Mouse (Mus musculus) layer of hippocampus, adult 9-11 months (tissue): Measurements from ENCODE around the gene Acvr1b.

Experiments used
- DNase-seq: peaks from one replicate; pipeline ENCODE4 v3.0.0; 2022

Gene Acvr1b

DNA sequence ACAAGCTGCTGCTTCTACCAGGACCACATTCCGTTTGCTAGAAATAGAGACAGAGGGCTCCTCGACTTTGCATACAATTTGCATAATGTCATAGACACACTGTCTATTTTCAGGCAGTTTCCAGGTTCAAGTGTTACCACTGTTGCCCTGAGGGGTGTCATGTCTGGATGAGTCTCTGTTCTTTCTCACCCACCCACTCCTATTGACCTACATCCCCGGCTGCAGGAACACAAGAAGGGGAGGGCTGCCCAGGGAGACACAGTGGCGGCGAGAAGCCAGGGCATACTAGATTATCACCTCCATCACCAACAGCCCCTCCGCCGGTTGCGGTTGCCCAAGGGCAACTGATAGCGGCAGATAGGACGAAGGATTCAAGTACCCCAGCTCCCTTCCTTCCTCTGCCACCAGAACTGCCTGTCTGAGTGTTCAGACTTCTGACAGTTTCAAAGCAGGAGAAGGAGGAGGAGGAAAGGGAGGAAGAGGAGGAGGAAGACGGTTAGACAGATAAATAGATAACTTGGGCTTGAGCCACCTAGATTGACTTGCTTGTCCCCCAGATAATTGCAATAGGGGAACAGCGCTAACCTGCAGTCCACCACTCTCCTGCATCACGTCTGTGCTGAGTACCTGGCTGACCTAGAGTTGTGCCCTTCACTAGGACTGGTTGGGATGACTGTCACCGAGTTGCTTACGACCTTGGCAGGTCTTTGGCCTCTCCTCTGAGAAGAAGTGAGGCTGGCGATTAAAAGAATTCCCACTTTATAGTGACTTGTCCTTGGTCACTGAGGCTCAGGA, 26.6 kb upstream of the Acvr1b start:
- DNase-seq = no peak

DNA sequence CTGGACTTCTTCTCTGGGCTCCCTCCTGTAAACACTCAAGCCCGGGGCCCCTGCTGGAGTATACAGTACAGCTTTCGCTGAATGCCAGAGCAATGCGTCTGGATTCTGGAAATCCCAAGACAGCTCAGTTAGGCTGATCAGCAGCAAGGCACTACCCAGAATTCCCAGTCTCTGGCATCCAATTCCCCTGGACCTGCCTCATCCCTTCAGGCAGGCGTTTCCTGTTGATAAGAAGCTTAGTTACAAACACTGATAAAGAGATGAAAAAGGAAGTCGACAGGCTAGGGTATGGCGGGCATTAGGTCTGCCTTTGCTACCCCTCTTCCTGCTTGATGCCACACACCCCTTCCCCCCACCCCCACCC, 26.0 kb upstream of the Acvr1b start:
- no peak for DNase-seq

DNA sequence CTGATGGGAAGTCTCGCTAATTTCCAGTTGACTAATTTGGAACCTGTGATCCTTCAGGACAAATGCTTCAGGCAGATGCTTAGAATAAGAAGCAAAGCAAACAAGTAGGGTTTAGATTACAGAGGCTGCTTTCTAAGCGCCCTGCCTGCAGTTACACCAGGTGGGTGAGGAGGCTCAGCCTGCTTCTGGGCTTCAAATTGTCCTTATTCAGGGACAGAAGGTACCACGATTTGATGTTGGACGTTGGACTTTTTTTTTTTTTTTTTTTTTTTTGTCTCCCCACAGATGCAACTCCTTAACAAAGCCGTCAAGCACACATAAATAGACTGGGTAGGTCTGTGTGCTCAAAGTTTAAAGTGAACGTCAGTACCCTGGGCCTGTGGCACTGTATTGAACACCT, 25.3 kb upstream of the Acvr1b start:
- DNase-seq = no peak

DNA sequence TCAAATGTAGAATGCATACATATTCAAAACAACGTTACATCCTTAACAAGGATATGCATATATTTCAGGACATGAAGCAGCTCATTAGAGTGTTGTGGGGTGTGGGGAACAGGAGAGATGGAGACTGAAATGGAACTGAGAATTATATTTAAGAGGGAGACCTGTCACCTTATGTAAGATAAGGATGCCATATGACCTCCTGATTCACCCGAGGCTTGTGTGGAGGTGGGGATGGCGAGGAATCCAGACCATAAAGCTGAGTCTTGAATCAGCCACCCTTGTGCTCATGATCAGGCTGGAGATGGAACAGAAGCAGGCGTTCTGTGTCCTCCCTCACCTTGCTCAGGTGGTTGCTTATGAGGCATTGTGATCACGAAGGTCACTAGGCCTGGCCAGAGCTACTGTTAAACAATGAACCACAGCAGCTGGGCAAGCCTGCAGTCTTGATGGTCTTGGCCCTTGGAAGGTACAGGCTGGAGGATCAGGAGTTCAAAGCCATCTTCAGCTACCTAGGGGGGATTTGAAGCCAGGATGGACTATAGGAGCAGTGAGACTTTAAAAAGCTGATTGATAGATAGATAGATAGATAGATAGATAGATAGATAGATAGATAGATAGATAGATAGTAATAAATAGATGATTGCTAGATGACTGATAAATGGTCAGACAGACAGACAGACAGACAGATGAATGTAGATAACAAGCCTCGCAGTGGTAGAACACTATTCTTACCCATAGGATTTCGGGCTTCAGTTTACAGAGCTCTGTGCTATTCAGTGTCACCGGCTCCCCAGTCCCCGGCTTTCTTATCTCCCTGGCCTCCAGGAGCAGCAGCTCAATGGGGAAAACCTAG, 22.2 kb upstream of the Acvr1b start:
- no peak for DNase-seq

DNA sequence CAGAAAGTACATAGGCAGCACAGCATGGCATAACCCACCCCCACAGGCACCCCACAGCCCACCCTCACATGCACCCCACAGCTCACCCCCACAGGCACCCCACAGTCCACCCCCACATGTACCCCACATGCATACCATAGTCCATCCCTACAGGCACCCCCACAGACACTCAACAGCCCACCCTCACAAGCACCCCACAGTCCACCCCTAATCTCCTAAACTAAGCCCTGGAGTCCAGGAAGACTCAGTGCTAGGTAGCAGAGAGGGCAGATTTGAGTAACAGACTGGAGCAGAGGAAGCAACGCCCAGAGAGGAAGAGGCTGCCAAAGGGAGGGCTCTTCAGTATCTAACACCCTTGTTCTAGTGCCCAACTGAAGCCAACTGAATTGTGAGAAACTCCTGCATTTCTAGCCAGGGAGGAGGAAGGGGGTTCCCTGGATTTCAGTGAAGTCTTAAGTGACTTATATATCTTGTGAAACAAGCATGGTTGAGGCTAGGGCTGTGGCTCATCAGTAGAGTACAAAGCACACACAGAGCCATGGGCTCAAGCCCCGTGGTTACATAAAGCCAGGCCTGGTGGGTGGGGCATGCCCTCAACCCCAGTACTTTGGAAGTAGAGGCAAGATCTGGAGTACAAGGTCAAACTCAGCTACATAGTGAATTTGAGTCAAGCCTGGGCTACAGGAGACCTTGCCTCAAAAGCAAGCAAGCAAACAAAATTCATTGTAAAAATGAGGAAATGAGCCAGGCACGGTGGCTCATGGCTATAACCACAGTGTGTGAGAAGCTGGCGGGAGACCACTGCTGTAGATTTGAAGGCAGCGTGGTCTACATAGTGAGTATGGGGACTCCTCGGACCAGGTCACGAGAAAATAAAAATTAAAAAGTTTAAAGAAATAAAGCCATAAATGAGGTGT, 18.9 kb upstream of the Acvr1b start:
- no peak for DNase-seq

DNA sequence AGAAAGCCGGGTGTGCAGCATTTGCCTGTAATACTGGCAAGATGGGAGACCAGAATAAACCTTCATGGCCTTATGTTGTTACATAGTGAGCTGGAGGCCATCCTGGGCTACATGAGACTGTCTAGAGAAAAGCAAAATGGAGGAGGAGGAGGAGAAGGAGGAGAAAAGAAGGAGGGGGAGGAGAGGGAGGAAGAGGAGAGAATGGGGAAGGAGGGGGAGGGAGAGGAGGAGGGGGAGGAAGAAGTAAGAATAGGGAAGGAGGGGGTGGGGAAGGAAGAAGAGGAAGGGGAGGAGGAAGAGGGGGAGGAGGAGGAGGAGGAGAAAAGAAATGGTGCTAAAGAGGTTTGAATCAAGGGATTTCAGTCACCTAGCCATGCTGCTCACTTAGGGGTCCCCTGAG, 13.7 kb upstream of the Acvr1b start:
- DNase-seq = no peak

DNA sequence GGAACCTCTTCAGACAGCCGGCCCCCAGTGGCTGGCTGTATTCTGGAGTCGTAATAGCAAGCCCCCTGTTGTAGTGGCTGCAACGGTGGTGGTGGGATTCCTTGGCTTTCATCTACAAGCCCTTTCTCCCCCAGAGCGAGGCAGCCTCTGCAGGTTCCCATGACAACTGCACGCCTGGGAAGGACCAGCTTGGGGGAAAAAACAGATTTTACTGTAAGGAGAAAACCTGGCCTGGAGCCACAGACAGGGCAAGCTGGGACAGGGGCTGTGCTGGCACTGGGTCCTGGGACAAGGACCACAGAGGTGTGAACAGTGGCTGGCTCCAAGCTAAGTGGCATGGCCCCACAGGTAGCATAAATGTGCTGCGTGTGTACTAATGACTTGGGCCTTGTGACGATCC, 13.3 kb upstream of the Acvr1b start:
- DNase-seq = peak; percentile 57

DNA sequence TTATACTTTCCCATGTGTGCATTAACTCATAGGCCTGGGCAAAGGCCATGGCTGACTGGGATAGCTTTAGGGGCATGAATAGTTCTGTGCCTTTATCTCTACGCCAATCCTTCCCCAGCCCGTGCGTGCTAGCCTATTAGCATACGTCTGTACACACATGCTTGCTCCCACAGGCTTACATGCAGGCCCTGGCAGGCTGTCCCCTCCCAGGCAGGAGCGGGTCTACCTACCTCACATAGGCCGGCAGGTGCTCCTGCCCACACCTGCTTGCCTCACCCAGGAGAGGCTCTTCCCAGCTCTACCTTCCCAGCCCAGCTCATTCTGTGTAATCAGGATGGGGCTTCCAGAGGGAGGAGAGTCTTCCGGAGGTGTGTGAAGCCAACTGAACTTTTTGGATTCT, 12.3 kb upstream of the Acvr1b start:
- DNase-seq = no peak

DNA sequence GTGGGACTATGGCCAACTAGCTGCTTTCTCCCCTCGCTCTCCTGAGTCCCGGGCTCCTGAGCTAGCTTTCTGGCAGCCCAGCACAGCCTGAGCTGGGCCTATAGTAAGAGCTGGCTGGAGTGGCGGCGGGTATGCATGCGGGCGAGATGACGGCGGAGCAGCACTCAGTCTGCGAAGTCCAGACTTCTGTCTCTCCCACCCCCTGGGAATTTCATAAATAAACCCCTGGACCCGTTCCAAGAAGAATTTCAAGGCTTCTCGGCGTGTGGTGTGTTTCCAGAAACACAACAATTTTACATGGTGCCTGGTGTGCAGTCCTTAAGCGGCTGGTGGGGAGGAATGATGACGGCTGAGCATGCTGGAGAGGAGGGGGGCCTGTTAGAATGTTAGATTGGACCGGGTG, 10.8 kb upstream of the Acvr1b start:
- DNase-seq = no peak

DNA sequence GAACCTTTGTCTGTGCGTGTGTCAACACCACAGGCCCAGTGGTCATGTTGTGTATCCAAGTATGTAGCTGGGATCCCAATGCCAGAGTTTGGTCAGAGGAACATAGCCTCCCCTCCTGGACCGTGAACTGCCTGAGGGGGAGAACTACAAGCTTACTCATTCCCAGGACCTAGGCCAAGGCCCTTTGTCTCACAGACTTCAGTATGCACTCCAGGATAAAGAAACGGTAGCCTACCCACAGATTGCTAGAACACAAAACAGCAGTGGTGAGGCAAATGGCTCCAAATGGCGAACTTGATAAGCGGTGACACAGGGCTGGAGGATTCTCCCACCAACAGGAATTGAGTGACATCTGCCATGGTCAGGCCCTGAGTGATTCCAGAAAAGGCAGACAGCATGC, 10.0 kb upstream of the Acvr1b start:
- no peak for DNase-seq

DNA sequence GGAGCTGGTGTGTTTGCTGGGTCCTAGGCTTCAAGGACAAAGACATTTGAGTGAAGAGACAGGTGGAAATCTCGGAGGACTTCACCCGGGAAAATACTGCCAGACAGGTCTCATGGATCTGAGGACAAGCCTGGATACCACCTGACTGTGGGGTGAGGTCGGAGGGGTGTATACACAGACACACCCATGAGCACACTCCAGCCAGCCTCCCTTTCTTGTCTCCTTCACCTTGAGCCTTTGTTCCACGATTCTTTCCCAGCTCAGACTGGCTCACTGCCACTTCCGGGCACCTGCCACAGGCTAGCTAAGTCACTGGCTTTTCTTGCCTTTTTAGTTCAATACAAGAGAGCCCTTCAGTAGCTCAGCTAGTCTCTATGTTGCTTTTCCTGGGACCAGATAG, 9.6 kb upstream of the Acvr1b start:
- DNase-seq = no peak

DNA sequence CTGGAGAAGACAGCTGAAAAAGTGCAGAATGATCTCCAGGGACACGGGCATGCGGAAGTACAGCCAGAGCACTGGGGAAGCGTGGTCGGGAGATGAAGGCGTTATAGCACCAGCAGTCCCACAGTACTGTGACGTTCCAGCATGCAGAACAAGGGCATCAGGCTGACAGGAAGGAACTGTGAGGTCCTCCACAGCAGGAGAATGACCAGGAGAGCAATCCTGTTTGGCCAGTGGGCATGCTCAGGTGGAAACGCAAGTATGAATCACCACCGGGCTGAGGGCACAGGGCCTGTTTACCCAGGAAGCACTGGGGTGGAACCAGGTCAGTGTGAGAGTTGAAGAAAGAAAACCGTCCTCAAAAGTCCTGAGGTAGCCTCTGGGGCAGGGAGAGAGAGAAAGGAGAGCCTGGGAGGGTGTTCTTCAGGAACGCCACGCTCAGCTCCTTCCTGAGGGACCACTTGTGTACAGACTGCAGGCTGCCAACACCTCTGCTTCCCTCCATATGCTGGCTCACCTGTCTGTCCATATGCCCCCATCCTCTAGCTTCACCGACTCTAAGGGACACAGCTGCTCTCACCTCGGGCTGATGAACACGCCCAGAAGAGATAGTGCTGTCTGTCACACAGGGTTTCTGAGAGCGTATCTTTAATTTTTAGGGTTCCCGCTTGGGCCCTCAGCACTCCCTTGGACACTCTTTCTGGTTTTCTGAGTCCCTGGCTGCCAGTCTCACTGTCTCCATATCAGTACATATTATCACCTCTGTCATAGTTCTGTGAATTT, 8.0 kb upstream of the Acvr1b start:
- DNase-seq = no peak

DNA sequence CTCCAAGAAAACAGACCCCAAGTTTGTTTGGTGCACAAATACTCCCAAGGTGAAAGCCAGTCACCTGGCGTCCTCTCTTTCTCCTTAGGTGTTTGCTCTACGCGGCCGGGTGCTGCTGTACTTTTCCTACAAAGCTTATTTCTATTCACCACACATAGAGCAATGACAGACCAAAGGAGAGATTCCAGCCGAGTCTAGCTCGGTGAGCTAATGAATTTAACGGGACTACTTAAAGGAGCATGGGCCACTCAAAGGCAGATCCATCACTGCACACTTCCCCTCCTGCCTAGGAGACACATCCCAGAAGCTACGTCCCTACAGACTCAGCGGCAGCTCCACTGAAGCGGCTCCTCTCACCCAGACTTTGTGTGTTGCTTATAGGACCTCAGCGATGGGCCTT, 6.3 kb upstream of the Acvr1b start:
- DNase-seq = no peak

DNA sequence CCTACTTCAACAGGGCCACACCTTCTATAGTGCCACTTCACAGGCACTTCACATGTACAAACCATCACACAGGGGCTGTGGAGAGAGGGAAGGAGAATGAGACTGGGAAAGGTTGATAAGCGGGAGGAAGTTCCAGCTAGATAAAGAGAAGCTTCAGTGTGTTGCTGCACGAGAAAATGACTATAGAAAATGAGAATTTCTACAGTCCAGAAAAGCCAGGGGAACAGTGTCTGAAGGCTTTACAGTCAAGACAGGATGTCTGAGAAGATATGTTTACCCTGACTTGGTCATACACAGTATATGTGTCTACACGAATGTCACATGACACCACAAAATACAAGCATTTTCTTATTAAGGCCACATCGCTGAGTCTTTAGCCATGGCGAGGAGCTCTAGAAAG, 4.0 kb upstream of the Acvr1b start:
- DNase-seq = no peak

DNA sequence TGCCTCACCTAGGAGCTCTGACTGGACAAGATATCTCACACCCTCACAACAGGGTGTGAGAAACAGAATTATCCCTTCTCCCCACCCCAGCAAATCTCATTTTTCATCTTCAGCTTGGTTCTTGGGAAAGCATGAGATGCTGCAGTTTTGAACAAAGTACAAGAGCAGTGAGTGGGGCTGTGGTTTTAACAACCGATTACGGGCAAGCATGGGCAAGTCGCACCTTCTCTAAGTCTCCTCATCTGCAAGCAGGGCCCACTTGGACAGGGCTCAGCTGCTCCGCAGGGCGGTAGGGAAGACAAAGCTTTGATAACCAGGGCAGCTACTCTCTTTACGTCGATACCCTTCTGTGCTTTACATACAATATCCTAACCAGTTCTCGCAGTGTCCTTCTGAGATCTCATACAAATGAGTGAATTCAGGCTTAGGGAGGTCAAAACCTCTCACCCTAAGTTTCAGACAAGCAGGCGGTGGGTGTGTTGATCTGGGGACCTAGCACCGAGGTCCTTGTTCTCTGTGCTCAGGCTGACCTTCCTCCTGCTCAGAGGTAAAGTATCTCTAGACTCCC, 3.4 kb upstream of the Acvr1b start:
- DNase-seq = no peak

DNA sequence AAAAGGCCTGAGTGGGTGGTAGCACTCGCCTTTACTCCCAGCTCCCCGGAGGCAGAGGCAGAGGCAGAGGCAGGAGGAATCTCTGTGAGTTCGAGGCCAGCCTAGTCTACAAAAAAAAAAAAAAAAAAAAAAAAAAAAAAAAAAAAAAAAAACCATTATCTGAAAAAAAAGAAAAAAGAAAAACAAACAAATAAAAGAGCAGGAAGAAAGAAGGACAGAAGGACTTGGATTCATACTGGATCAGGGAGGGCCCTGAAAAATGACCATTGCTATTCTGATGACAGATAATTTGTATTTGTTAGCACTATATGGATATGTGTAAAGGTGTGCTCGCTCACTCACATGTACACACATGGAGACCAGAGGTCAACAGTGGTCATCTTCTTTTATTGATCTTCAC, 2.6 kb upstream of the Acvr1b start:
- DNase-seq = no peak

DNA sequence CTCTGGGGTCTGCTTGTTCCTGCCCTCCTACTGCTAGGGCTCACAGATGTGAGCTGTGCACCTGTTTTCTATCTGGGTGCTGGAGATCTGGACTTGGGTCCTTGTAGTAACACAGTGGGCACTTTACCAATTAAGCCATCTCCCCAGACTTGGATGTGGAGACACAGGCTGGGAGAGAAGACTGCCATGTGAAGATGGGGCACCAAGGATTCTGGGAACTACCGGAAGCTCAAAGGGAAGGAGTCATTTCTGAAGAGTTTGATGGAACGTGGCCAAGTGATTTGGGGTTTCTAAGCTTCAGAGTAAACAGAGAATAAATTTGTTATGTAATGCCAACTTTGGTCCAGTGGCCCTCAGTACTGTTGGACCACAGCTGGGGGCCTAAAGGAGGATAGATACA, 1.9 kb upstream of the Acvr1b start:
- no peak for DNase-seq

DNA sequence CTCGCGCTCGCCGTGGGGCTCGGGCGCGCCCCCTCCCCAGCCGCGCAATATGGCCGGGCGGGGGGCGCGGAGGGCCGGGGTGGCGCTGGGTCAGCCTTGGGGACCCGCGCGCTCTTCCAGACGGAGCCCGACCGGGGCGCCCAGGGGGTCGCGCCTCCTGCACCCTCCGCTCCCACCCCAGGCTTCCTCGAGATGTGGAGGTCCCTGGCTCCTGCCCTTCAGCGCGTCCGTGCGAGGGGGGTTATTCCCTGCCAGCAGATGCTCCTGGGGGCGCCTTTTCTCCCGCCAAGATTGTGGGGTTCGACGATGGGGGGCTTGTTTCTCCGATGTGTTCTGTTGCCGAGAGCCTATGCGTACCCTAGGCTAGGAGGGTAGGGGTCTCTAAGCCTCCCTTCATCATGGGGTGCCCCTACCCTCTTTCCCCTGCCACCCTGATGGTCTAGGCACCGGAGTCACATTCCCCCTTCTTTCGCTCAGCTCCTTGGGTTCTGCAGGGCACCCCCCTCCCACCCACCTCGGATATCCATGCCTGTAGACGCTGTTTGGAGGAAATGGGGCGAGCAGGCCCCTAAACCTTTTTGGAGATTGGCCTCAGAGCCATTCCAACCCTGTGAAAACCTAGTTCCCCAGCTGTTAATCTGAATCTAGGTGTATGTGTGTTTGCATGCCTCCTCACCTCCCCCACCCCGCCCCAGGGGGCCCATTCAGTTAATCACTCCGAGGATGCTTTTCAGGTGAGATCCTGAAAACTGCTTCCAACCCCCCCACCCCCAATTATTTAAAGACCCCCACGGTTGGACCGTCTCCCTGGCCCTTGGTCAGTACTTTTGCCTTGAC, 645 bp downstream of the Acvr1b start:
- DNase-seq = no peak

DNA sequence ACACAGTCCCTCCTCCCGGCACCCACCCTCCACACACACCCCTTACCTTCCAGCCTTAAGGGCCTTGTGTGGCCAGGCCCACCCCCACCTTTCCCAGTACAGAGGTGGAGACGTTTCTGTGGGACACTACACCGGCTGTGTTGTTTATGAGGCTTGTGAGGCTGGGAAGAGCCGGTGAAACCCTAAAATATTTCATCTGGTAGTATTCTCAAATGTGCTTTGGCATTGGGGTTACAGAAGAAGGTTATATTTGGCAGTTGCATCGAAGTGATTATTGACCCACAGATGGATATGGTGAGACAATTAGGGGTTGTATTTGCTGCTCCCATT, 1.2 kb downstream of the Acvr1b start:
- DNase-seq = no peak

DNA sequence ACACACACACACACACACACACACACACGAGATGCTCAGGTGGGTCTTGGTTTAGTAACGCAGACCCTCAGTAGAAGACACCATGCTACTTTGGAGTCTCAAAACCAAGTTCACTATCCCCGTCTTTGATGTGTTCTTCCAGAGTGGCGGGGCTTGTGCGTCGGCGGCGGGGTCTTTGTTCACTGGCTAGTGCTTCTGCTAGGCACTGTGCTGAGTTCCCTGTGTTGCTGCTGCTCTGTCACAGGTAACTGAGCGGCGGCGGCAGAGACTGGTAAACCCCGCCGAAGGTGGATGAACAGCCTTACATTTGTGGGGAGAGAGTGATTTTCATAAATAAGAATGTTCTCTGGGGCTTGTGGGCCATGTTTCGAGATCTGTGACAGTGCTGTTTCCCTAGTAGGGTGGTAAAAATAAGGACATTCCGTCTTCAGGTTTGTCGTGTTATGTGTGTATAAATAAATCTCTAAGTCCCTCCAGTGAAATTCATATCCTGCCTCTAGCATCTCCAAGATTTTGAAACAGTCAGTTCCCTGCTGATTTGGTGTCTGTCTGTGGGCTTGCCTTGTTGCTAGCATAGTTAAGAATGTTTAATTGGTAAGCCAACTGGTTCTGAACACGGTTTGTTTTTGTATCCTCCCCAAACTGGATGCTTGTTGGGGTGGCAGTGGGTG, 1.9 kb downstream of the Acvr1b start:
- no peak for DNase-seq

DNA sequence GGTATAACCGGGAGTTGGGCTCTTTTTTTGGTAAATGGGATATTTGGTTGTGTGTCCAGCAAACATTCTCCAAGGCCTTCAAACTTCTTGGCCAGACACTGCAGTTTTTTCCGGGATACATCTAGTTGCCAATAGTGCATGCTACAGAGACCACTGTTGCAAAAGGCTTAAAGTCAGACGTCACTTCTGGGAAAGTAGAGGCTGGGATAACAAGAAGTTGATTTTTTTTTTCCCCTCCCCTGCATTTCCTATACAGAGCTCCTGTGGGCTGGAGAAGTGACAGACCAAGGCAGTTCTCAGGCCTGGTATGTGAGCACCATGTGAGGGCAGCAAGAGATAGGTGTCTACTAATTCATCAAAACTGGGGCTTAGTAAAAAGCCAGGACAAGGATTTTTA, 2.4 kb downstream of the Acvr1b start:
- DNase-seq = no peak
